Mouse (Mus musculus) monocyte, adult 5-6 weeks (primary cell): ENCODE results near the gene Gbp3. TPM values are rescaled to one million over a fixed set of nuclear protein-coding genes. Genes with fewer than 3 reads are reported as not detected.
A peak's percentile ranks its signal among the peaks of the same experiment; 100 is the strongest.
"Not testable (repeated sequence)": the region's sequence is repeated elsewhere in the genome, so short reads cannot be mapped to it uniquely, and the experiment has no call there.

Experiments
- ATAC-seq: fragments of 153-309, 156-312 bp; replicated peaks from 2 replicates; pipeline ENCODE4 v1.8.0; 2017; ENCODE audit warnings: mild to moderate bottlenecking; ENCODE audit not compliant: low TSS enrichment, insufficient number of reproducible peaks, severe bottlenecking, poor library complexity, low FRiP score
- total RNA-seq: library from RNA; stranded (forward); fragments of 200-1000, 200-491, 200-594 nt; gene quantifications from 3 replicates; pipeline ENCODE4 v1.2.3, GENCODE M21; 2017

Gbp3 gene
- total RNA-seq, result 30.7 to 52.2 TPM (median 39.1 TPM) in 3 replicates

DNA sequence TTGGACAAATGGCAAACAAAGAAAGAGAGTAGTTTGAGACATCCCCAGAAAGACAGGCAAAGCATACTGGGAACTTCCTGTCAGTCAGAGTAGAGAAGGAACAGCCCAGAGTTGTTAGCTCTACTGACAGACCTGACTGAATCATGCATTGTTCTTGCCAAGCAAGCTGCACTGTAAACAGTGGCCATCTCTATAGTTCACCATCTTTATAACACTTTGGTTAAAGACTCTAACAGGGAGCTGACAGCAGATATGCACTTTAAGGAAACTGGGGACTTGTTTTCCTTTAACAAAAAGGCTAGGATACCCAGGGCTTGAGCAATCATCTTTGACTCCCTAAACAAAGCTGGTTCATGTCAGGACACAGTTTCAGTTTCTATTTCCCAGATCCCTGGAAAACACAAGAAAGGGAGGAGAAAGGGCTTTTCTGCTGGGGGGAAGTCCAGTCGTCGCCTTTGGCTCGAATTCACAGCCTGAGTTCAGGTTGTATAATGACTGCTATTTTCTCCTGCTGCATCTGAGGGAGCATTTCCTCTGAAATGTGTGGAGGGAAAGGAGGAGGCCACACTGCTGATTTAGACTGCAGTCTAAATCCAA lies at the start of gene Gbp3:
TSS of gene Gbp3 (plus strand) at position 395 of the 597 bp plus-strand sequence.
- no peak for ATAC-seq

DNA sequence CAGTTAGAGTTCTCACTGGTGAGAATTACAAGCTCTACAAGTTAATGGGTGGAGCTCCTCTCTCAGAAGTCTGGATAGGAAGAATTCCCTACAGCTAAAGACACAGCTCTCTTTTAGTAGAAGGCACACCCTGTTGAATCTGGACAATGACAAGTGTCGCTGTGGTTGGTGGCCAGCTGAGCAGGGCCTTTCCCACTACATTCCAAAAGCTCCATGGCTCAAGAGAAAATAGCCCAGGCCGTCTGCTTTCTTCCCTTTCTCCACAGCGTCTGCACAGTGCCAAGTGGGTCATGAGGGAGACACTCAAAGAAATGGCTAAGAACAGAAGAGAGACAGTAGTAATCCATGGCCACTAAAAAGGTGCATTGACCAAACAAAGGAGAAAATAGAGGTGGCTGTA lies 31.7 kb upstream of the Gbp3 start:
- no peak for ATAC-seq

DNA sequence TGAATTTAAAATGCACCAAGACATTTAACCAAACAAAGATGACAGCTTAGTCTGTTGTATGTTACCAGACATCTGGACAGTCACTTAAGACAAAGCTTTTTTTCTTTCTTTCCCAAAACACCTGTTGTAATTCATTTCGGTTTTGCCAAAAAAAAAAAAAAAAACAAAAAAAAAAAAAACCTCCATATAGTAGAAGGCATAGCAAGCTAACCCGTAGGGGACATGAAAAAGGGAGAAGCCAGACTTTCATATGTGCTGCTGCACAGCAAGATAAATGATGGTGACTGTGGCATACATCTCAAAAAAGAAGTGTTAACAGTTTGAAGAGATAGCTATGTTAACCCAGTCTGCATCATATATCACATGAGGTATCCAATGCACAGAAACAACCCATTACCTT lies 30.2 kb upstream of the Gbp3 start:
- ATAC-seq, result no peak

DNA sequence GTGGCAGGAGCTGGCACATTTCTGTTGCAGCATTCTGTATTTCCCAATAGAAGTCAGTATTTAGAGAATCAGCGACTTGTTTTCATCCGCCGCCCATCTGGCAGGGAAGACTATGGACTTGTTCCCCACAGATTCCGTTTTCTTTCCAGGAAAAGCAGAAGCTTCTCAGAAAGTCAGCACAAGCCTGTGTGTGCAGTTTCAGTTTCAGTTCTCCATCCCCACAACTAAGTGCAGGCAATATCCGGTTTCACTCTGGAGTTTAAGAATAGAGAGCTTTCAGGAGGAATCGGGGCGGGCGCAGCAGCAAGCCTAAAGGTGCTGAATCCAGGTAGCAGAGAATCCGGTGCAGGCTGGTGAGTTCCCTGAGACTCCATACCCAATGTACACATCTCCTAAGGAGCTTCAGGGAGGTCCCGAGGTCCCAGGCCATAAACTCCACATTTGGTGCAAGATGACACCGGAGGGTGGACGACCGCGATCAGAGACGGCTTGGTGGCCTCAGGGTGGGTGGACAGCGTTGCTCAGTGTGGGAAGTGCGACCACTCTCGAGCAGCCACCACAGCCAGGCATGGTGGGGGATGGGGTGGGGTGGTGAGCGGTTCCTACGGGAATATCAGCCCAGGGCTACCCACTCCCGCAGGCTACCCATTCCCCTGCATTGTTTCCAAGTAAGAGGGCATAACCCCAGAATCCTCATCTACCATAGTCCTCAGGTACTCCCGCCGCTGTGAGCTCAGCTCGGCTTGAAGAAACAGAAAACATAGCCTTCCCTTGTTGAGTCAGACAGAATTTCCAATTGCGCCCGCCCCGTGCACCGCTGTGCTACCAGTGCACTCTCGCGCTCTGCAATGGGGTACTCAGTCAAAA lies 29.5 kb upstream of the Gbp3 start, which contains the start of gene Gbp7:
TSS of gene Gbp7 (plus strand) at position 256 of the 867 bp plus-strand sequence.
- ATAC-seq, result peak; percentile 87

DNA sequence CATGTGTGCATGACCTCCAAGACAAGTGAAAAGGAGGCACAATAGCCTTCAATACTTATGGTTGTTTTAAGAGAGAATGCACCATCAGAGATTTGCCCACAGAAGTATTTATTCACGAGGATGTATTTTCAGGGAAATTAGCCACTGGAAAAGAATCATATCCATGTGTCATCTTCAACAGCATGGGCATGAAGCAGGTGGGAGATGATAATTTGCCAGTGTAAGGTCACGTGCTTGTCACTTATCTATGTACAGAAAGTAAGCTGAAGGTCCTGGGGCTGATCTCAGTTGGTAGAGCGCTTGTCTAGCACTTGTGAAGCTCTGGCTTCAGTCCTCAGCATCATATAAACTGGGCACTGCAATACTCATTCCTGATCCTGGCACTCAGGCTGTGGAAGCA lies 28.2 kb upstream of the Gbp3 start:
- no peak for ATAC-seq

DNA sequence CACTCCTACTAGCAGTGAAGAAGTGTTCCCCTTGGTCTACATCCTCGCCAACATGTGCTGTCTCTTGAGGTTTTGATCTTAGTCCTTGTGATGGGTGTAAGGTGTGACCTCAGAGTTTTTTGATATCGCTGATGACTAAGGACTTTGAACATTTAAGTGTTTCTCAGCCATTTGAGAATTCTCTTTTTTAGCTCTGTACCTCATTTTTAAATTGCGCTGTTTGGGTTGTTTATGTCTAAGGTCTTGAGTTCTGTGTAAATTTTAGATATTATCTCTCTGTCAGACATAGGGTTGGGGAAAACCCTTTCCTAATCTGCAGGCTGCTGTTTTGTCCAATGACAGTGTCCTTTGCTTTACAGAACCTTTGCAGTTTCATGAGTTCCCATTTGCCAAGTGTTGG lies 26.6 kb upstream of the Gbp3 start:
- no peak for ATAC-seq

DNA sequence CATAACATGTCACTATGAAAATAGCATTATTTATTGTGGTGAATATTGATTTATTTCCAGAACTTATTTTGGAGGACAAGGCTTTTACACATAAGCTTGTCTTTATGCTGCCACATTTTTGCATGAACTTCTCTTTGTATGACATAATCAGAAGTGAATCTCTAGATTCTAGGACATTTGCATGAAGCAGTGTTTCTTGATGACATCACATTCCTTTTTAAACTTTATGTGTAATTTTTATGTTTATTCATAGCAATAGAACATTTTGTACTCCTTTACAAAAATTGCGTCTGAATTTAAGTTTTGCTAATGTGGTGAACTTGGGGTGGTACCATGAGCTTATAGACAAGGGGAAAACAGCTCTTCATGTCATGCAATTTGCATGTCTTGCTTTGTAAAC lies 24.2 kb upstream of the Gbp3 start:
- no peak for ATAC-seq

DNA sequence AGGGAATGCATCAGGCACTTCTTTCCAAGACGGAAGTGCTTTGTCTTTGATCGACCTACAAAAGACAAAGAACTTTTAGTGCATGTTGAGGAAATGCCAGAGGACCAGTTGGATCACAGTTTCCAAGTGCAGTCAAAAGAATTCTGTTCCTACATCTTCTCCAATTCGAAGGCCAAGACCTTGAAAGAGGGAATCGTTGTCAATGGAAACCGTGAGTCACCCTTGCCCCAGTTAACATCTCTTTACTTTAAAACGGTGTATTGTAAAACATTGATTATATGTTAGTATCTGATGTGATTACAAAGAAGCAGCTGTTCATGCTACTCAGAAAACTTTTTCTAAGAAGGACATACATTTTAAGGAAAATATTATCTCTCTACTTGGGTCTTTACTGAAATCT lies 18.4 kb upstream of the Gbp3 start:
- ATAC-seq, result no peak

DNA sequence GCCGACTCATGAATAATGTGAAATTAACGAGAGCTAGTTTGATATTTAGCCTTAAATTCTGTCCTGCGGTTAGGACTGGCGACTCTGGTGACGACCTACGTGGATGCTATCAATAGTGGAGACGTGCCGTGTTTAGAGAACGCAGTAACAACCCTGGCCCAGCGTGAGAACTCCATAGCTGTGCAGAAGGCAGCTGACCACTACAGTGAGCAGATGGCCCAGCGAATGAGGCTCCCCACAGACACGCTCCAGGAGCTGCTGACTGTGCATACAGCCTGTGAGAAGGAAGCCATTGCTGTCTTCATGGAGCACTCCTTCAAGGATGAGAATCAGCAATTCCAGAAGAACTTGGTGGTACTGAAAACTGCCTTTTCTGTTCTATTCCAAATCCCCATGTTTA lies 17.1 kb upstream of the Gbp3 start:
- not testable (repeated sequence) for ATAC-seq

DNA sequence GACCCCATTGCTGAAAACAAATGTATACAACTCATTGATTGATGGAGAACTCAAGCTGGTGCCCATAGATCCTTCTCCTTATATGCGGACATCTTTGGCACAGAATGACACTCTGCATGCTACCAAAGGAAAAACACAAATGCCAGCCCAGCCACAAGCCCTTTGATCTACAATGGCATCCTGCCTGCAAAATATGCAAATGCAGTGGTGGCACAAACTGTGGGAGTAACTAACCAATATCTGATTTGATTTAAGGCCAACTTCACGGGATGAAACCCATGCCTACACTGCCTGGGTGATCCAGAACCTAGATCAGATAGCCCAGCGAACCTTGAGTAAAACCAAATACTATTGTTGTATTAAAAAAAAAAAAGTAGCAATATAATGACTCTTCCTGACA lies 13.1 kb upstream of the Gbp3 start:
- ATAC-seq, result no peak

DNA sequence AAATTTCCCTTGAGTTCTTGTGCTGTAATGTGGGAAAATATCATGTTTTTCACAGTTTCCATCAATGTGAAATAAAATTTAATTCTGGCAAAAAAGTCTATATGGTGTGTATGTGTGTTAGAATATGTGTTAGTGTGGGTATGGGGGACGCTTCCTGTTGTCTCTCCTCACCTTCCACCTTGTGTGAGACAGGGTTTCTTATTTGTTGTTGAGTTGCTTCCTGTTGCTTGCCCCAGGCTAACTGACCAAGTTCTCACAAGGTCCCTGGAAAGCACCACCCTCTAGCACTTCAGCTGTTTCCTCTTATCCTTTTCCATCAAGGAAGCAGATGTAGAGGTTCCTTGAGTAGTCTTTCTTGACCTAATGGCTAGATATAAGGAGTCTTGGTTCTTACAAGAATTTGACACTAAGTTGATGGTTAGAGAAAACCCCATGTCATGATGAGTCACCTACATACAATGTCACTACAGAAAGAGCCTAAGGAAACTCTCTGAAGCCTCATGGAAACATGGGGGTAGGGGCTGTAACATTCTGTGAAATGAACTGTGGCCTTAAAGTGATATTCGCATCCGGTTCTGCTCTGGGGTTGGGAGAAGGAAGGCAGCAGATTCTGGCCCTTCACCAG lies 9.7 kb upstream of the Gbp3 start:
- no peak for ATAC-seq

DNA sequence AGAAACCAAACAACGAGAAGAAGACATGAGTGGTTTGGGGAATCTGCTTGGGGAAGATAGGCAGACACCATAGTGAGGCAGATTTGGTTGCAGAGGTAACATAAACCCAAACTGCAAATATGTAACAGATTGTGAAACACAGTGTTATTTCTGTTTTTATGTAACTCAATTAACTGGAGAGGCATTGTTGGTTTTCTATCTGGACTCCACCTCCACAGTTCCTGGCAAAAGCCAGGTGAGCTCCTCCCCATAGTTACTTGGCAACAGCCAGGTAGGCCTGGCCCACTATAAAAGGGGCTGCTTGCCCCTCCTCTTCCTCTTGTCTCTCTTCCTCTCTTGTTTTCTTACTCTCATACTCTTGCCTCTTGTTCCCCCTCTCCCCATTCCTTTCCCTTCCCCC lies 5.2 kb upstream of the Gbp3 start:
- ATAC-seq, result no peak

DNA sequence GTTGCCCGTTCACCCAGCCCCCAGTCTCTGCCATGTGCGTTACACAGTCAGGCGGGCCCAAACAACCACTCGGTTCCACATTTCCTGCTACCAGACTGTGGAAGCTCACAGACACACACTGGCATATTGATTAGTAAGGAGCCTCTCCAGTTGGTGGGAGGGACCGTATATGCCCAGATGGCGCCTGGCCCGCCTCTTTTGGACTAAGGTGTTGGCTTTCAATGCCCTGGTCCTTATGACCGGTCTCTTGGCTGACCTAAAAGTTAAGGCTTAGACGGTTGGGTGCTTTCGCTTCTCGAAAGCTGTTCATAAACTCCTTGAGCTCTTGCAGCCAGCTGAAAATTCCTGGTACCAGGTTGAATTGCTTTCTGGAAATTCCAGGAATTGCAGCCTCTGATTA lies 4.2 kb upstream of the Gbp3 start:
- no peak for ATAC-seq

DNA sequence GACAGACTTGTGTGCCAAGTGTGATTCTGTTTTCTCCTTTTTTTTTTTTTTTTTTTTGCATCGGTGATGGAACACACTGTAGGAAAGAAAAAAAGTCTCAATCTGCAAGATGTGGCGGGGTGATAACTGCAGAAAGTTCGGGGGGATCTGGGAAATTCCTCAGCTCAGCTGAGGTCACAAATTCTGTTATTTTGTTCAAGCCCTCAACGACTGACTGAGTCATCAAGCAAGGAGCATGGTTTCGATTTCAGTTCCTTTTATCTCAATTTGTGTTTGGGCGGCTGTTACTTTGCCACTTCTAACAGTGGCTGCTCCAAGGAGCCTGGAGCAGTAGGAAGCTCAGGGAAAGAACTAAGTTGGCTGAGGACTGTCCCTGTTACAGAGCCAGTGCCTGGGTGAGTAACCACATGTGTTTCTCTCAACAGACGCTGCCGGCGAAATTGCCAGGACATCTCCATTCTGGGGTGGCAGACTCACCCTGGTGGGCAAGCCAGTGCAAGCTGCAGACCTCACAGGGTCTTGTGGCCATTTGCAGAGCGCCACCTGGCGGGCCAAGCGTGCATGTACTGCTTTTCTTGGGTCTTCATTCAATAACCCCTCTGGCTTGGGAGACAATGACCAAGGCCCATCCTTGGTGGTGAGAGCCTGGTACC lies 596 bp downstream of the Gbp3 start:
- peak; percentile 83 for ATAC-seq

DNA sequence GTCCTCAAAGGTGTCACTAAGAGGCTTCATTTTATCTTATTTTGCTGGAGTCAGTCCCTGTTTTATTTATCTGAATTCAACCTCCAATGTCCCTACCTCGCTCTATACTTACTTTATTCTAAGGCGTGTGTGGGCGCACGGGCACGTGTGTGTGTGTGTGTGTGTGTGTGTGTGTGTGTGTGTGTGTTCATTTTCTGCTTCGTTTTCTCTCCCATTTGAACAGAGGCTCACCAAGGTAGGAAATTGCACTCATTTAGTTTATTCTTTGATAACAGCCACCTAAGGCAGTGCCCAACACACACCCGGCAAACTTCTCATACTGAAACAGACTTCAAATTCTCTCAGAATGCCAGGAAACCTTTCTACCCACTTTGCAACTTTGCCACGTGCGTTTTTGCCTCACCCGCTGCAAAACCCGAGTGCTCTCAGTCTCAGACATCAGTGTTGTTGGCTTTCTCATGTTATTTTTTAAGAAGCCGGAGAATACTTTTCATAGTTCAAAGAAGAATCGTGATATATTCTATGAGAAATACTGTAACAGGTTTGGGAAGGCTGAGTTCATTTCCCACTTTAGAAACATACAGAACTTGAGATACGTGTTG lies 1.3 kb downstream of the Gbp3 start:
- ATAC-seq, result 0 out of 2 replicates have a peak, but pooled peaks have one; percentile 1

DNA sequence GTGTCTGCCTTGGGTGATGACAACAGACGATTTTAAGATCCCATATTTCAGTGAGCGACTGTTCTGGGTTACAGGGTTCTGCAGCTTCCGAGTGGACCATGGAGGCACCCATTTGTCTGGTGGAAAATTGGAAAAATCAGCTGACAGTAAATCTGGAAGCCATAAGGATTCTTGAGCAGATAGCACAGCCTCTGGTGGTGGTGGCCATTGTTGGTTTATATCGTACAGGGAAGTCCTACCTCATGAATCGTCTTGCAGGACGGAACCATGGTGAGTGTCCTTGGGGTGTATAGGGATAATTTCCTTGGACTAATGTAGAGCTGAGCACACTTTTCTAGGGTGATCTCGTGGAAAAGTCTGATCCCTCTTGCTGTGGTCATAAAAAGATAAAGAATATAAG lies 1.8 kb downstream of the Gbp3 start:
- ATAC-seq, result no peak

DNA sequence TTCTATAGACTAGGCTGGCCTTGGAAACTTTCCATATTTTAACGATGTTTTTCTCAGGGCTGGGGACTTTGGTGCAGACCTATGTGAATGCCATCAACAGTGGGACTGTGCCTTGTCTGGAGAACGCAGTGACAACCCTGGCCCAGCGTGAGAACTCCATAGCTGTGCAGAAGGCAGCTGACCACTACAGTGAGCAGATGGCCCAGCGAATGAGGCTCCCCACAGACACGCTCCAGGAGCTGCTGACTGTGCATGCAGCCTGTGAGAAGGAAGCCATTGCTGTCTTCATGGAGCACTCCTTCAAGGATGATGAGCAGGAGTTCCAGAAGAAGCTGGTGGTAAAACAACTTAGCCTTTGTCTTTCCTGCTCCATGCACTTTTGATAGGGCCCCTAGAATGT lies 7.7 kb downstream of the Gbp3 start:
- not testable (repeated sequence) for ATAC-seq

DNA sequence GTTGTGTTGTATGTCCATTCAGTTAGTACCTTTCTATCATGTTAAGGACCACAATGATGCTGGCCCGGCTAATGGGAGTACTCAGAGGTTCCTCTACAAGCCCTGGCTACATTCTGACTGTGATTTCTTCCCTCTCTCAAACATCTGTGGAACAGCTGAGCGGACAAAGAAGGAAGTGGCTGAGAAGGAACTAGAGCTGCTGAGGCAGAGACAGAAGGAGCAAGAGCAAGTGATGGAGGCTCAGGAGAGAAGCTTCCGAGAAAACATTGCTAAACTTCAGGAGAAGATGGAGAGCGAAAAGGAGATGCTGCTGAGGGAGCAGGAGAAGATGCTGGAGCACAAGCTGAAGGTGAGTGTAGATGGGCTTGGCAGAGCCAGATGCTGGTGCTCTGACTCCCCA lies 10.9 kb downstream of the Gbp3 start:
- no peak for ATAC-seq

DNA sequence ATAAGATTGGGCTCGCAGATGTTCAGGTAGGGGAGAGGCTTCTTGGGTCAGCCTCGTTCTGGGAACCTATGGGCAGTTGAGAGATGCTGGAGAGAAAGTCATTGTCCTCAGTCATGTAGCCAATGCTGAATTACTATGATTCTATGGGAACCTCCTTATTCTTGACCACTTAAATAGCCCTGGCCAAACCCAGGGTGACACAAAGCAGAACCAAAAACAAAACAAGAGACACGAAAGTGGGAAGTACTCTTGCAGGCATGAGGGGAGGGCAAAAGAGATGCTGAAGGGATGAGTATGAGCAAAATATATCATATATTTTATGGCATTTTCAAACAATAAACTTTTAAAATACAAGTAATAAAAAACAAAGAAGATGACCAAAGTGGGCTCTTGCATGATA lies 17.3 kb downstream of the Gbp3 start:
- ATAC-seq, result peak; percentile 47; the same call in 1 of the 2 replicates
